Mouse (Mus musculus): ENCODE results near the gene Myb. TPM values are rescaled to one million over a fixed set of nuclear protein-coding genes. Genes with fewer than 3 reads are reported as not detected.

Gene Myb
- total RNA-seq, 1 experiment = 2.4 TPM

DNA sequence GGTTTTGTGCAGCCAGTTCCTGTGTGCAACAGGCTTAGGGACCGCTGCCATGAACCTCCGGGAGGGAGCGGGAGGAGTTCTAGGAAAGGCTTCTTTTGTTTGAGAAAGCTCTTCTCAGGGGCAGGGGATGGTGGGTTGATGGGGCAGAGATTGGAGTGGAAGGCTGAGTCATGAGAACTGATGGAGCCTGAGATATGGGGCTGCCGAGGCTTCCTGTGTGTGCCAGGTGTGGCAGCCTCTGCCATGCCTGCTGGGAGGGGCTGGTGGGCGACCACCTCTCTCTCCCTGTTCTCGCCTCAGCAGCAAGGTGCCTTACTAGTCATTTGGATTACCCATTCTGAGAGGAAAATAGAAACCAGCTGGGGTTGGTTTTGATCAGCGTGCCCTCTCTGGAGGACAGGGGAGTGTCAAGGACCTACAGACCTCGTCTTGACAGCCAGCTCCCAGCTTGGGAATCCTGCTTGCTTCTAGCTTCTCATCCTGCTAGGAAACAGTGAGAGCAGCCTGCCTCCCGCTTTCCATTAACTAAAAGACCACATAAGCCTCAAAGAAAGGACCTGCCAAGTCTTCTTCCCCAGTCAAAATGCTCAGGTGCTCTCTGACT lies 60.0 kb downstream of the Myb start:
- H3K27ac ChIP-seq (ENCODE audit: insufficient read depth, low read depth, low read length, poor library complexity, severe bottlenecking) = peak overlapping the region; percentile 81
- in situ Hi-C loops (cut with MboI; ENCODE audit: low sequenced_read_pairs in 2 of 2, unreplicated experiment in 2 of 2) = no loop called here

DNA sequence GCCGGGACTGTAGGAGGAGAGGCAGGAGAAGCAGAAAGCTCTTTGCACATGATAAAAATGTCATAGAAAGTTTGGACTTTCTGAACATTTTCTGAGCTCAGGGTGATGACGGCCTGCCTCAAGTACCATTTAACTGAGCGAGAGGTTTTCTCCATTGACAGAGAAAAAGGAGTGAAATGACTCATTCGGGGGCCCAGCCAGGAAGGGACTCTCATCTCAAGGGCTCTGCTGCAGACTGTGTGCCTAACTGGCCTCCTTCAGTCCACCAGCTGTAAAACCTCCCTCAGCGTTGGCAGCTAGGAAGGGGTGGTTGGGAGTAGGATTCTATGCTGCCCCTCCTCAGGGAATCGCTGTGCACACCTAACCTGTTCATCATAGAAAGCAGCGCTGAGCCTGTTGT lies 61.3 kb downstream of the Myb start:
- no peaks in the 10 kb centered on the region for H3K36me3 ChIP-seq (ENCODE audit: control insufficient read depth, insufficient read depth, low read length, poor library complexity, severe bottlenecking)
- DNase-seq (ENCODE audit: low read depth, low spot score) = no peak
- in situ Hi-C loops (cut with MboI; ENCODE audit: low sequenced_read_pairs in 2 of 2, unreplicated experiment in 2 of 2) = no loop called here
- no peak overlapping the region for H3K4me3 ChIP-seq (ENCODE audit: insufficient read depth in 1 of 2, low read depth in 1 of 2, low read length in 2 of 2, poor library complexity in 1 of 2, severe bottlenecking in 1 of 2)
- H3K9me3 ChIP-seq (ENCODE audit: control insufficient read depth, insufficient read depth, low read depth, low read length) = no peaks in the 10 kb centered on the region
- no peak overlapping the region for H3K27ac ChIP-seq (ENCODE audit: insufficient read depth, low read depth, low read length, poor library complexity, severe bottlenecking)
- H3K9ac ChIP-seq (ENCODE audit: insufficient read depth, low read depth, low read length, poor library complexity, severe bottlenecking) = no peak overlapping the region
- H3K4me1 ChIP-seq (ENCODE audit: control insufficient read depth in 2 of 2, insufficient read depth in 2 of 2, low read length in 2 of 2, poor library complexity in 1 of 2) = peaks cover 23 to 29% of the 10 kb centered on the region in 2 experiments
- TF ChIP-seq MAFK (IDR thresholded peaks at IDR 0.05; ENCODE audit: insufficient read depth, low read depth, low read length) (no peak), CHD2 (IDR thresholded peaks at IDR 0.05; ENCODE audit: low read depth, low read length) (no peak), ZNF384 (IDR thresholded peaks at IDR 0.05; ENCODE audit: low read depth, low read length) (no peak), ZC3H11A (IDR thresholded peaks at IDR 0.05; ENCODE audit: borderline replicate concordance, low read depth, low read length) (no peak), HCFC1 (IDR thresholded peaks at IDR 0.05; ENCODE audit: borderline replicate concordance, insufficient read depth, low read length) (no peak)

More for the DNA sequence above, 60.0 kb downstream of the Myb start:
- TF ChIP-seq ZC3H11A (IDR thresholded peaks at IDR 0.05; ENCODE audit: borderline replicate concordance, low read depth, low read length) (no peak), ZNF384 (IDR thresholded peaks at IDR 0.05; ENCODE audit: low read depth, low read length) (no peak), MAFK (IDR thresholded peaks at IDR 0.05; ENCODE audit: insufficient read depth, low read depth, low read length) (no peak), CHD2 (IDR thresholded peaks at IDR 0.05; ENCODE audit: low read depth, low read length) (no peak)
- no peak for DNase-seq (ENCODE audit: low read depth, low spot score)
- H3K4me3 ChIP-seq (ENCODE audit: insufficient read depth in 1 of 2, low read depth in 1 of 2, low read length in 2 of 2, poor library complexity in 1 of 2, severe bottlenecking in 1 of 2) = peak overlapping the region in 1 of 2 experiments; percentile 32; a peak in 3 of 4 replicates
- H3K4me1 ChIP-seq (ENCODE audit: control insufficient read depth in 2 of 2, insufficient read depth in 2 of 2, low read length in 2 of 2, poor library complexity in 1 of 2) = peaks cover 23 to 29% of the 10 kb centered on the region in 2 experiments
- H3K36me3 ChIP-seq (ENCODE audit: control insufficient read depth, insufficient read depth, low read length, poor library complexity, severe bottlenecking) = no peaks in the 10 kb centered on the region
- H3K9me3 ChIP-seq (ENCODE audit: control insufficient read depth, insufficient read depth, low read depth, low read length) = no peaks in the 10 kb centered on the region
- H3K9ac ChIP-seq (ENCODE audit: insufficient read depth, low read depth, low read length, poor library complexity, severe bottlenecking) = no peak overlapping the region; the same call in 1 of the 2 replicates

DNA sequence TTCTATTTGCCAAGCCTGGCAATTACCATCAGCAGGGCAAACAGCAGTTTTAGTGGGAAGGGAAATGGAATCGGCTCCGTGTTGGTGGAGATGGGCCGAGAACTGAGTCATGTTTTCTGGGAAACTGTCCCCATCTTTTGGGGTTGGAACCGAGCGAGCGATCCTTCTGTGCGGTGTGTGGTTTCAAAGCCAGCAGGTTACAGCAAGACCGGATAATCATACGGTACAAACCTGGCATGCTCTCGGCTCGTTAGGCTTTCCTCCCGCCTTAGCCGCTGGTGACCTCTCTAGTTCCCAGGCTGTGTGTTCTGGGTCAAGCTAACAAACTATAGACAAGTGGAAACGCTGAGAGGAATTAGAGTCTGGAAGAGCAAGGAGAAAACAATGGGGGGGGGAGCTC lies 65.2 kb downstream of the Myb start:
- H3K4me3 ChIP-seq (ENCODE audit: insufficient read depth in 1 of 2, low read depth in 1 of 2, low read length in 2 of 2, poor library complexity in 1 of 2, severe bottlenecking in 1 of 2) = no peak overlapping the region
- TF ChIP-seq HCFC1 (IDR thresholded peaks at IDR 0.05; ENCODE audit: borderline replicate concordance, insufficient read depth, low read length) (no peak), ZC3H11A (IDR thresholded peaks at IDR 0.05; ENCODE audit: borderline replicate concordance, low read depth, low read length) (no peak), ZNF384 (IDR thresholded peaks at IDR 0.05; ENCODE audit: low read depth, low read length) (no peak), MAFK (IDR thresholded peaks at IDR 0.05; ENCODE audit: insufficient read depth, low read depth, low read length) (no peak), CHD2 (IDR thresholded peaks at IDR 0.05; ENCODE audit: low read depth, low read length) (no peak)
- H3K4me1 ChIP-seq (ENCODE audit: control insufficient read depth in 2 of 2, insufficient read depth in 2 of 2, low read length in 2 of 2, poor library complexity in 1 of 2) = peaks cover 4 to 26% of the 10 kb centered on the region in 2 experiments; a peak in 3 of 4 replicates
- in situ Hi-C loops (cut with MboI; ENCODE audit: low sequenced_read_pairs in 2 of 2, unreplicated experiment in 2 of 2) = no loop called here
- H3K9ac ChIP-seq (ENCODE audit: insufficient read depth, low read depth, low read length, poor library complexity, severe bottlenecking) = no peak overlapping the region
- no peaks in the 10 kb centered on the region for H3K9me3 ChIP-seq (ENCODE audit: control insufficient read depth, insufficient read depth, low read depth, low read length)
- DNase-seq (ENCODE audit: low read depth, low spot score) = no peak
- no peaks in the 10 kb centered on the region for H3K36me3 ChIP-seq (ENCODE audit: control insufficient read depth, insufficient read depth, low read length, poor library complexity, severe bottlenecking)
- no peak overlapping the region for H3K27ac ChIP-seq (ENCODE audit: insufficient read depth, low read depth, low read length, poor library complexity, severe bottlenecking)

DNA sequence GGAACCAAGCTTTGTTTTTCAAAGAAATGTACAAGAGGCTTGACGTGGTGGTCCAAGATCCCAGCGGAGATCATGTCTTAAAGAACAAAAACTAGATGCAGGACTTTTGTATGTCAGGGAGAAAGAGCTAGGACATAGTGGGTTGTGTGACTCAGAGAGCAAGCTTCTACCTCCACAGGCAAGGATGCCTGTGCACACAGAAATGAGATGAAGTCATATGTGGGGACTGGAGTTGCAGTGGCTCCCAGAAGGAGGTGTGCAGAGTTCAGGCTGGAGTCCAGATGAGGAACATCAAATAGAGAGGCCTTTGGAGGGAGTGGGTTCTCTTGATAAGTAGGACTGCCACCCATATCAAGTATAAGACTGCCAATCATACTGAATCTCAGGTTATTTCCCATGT lies 65.9 kb downstream of the Myb start:
- in situ Hi-C loops (cut with MboI; ENCODE audit: low sequenced_read_pairs in 2 of 2, unreplicated experiment in 2 of 2) = no loop called here
- Histone ChIP-seq H3K9ac (ENCODE audit: insufficient read depth, low read depth, low read length, poor library complexity, severe bottlenecking) (no peak overlapping the region), H3K4me1 (ENCODE audit: control insufficient read depth in 2 of 2, insufficient read depth in 2 of 2, low read length in 2 of 2, poor library complexity in 1 of 2) (peaks cover 0 to 28% of the 10 kb centered on the region in 2 experiments; a peak in 2 of 4 replicates), H3K36me3 (ENCODE audit: control insufficient read depth, insufficient read depth, low read length, poor library complexity, severe bottlenecking) (no peaks in the 10 kb centered on the region), H3K4me3 (ENCODE audit: insufficient read depth in 1 of 2, low read depth in 1 of 2, low read length in 2 of 2, poor library complexity in 1 of 2, severe bottlenecking in 1 of 2) (no peak overlapping the region), H3K9me3 (ENCODE audit: control insufficient read depth, insufficient read depth, low read depth, low read length) (no peaks in the 10 kb centered on the region), H3K27ac (ENCODE audit: insufficient read depth, low read depth, low read length, poor library complexity, severe bottlenecking) (no peak overlapping the region)
- no peak for DNase-seq (ENCODE audit: low read depth, low spot score)
- TF ChIP-seq ZC3H11A (IDR thresholded peaks at IDR 0.05; ENCODE audit: borderline replicate concordance, low read depth, low read length) (no peak), HCFC1 (IDR thresholded peaks at IDR 0.05; ENCODE audit: borderline replicate concordance, insufficient read depth, low read length) (no peak), MAFK (IDR thresholded peaks at IDR 0.05; ENCODE audit: insufficient read depth, low read depth, low read length) (no peak), CHD2 (IDR thresholded peaks at IDR 0.05; ENCODE audit: low read depth, low read length) (no peak), ZNF384 (IDR thresholded peaks at IDR 0.05; ENCODE audit: low read depth, low read length) (no peak)
